Mouse (Mus musculus) E14TG2a.4 (cell line): ENCODE data around the gene Arid3b.

Experiments used
- H3K27me3 ChIP-seq: 2 replicates; pipeline ENCODE4 v1.6.1; 2014; ENCODE audit warnings: low read length, control low read depth; ENCODE audit not compliant: insufficient read depth
- H3K36me3 ChIP-seq: 2 replicates; pipeline ENCODE4 v1.6.1; 2014; ENCODE audit warnings: low read length, control low read depth; ENCODE audit not compliant: insufficient read depth
- H3K4me1 ChIP-seq: replicated peaks from 2 replicates; pipeline ENCODE4 v1.6.1; 2014; ENCODE audit warnings: low read depth, low read length, control low read depth
- H3K4me3 ChIP-seq: replicated peaks from 2 replicates; pipeline ENCODE4 v1.5.1; 2014; ENCODE audit warnings: mild to moderate bottlenecking, low read length
- H3K9me3 ChIP-seq: 2 replicates; pipeline ENCODE4 v1.6.1; 2014; ENCODE audit warnings: low read length, control low read depth
- CTCF ChIP-seq: conservative IDR thresholded peaks from 2 replicates; pipeline ENCODE4 v1.5.1; 2014; ENCODE audit warnings: low read length
- NANOG ChIP-seq: IDR thresholded peaks from 2 replicates; pipeline ENCODE4 v1.6.1; 2014; ENCODE audit warnings: borderline replicate concordance, low read length, mixed read lengths
- POU5F1 ChIP-seq: IDR thresholded peaks from 2 replicates; pipeline ENCODE4 v1.6.1; 2014; ENCODE audit warnings: low read length, borderline replicate concordance

The Arid3b gene

GRCm38 (mm10) chr9:57835841-57836514 lies 615 bp downstream of the Arid3b start:
- no peaks in the 10 kb centered on the region for H3K27me3 ChIP-seq
- TF ChIP-seq NANOG (no peak), CTCF (no peak), POU5F1 (no peak)
- peak overlapping the region; percentile 94 for H3K4me3 ChIP-seq

GRCm38 (mm10) chr9:57834629-57835417 lies 1.8 kb downstream of the Arid3b start:
- H3K27me3 ChIP-seq: no peaks in the 10 kb centered on the region
- no peak for TF ChIP-seq POU5F1
- no peak for TF ChIP-seq NANOG
- no peak for TF ChIP-seq CTCF

More at GRCm38 (mm10) chr9:57835841-57836514, 615 bp downstream of the Arid3b start:
- peaks cover 6% of the 10 kb centered on the region for H3K9me3 ChIP-seq
- H3K4me1 ChIP-seq: peaks cover 57% of the 10 kb centered on the region
- H3K36me3 ChIP-seq: peaks cover 28% of the 10 kb centered on the region

GRCm38 (mm10) chr9:57833762-57834471 lies 2.7 kb downstream of the Arid3b start:
- Histone ChIP-seq H3K9me3 (no peaks in the 10 kb centered on the region), H3K4me3 (peak overlapping the region; percentile 41), H3K27me3 (no peaks in the 10 kb centered on the region), H3K4me1 (peaks cover 75% of the 10 kb centered on the region), H3K36me3 (peaks cover 28% of the 10 kb centered on the region)
- TF ChIP-seq POU5F1: no peak
- TF ChIP-seq CTCF: no peak
- TF ChIP-seq NANOG: no peak

More at GRCm38 (mm10) chr9:57834629-57835417, 1.8 kb downstream of the Arid3b start:
- peaks cover 66% of the 10 kb centered on the region for H3K4me1 ChIP-seq
- no peaks in the 10 kb centered on the region for H3K9me3 ChIP-seq
- peak overlapping the region; percentile 94 for H3K4me3 ChIP-seq
- H3K36me3 ChIP-seq: peaks cover 28% of the 10 kb centered on the region

- TF ChIP-seq CTCF: no peak
- no peak for TF ChIP-seq POU5F1
- TF ChIP-seq NANOG: no peak
- H3K4me1 ChIP-seq: peaks cover 87% of the 10 kb centered on the region
- peak overlapping the region; percentile 69 for H3K4me3 ChIP-seq
- no peaks in the 10 kb centered on the region for H3K9me3 ChIP-seq
- no peaks in the 10 kb centered on the region for H3K27me3 ChIP-seq
- H3K36me3 ChIP-seq: peaks cover 47% of the 10 kb centered on the region
These were observed 5.1 kb downstream of the Arid3b start for GRCm38 (mm10) chr9:57831267-57832082.

GRCm38 (mm10) chr9:57829812-57830557 lies 6.6 kb downstream of the Arid3b start:
- no peaks in the 10 kb centered on the region for H3K27me3 ChIP-seq
- peak; percentile 86 for TF ChIP-seq NANOG
- no peak for TF ChIP-seq POU5F1
- H3K36me3 ChIP-seq: peaks cover 62% of the 10 kb centered on the region
- H3K9me3 ChIP-seq: no peaks in the 10 kb centered on the region
- H3K4me1 ChIP-seq: peaks cover 79% of the 10 kb centered on the region
- H3K4me3 ChIP-seq: peak overlapping the region; percentile 69

DNA sequence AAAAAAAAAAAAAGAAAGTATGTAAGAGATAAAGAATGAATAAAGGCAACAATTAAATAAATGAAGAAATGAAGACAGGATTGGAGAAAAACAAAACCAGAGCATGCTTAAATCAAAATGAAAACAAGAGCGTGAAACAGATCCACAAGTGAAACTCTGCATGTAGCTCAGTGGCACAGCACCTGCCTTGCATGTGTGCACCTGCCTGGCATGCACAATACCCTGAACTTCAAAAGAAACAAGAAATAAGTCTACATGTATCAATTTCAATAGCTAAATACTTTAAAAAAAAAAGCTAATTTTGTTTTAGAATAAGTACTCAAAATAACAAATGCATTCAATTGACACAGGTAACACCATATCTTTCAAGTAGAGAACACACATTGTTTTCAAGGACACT lies 13.2 kb downstream of the Arid3b start:
- Histone ChIP-seq H3K36me3 (peaks cover 49% of the 10 kb centered on the region), H3K4me1 (peaks cover 66% of the 10 kb centered on the region), H3K4me3 (no peak overlapping the region), H3K9me3 (no peaks in the 10 kb centered on the region), H3K27me3 (no peaks in the 10 kb centered on the region)
- no peak for TF ChIP-seq CTCF
- no peak for TF ChIP-seq POU5F1
- no peak for TF ChIP-seq NANOG

DNA sequence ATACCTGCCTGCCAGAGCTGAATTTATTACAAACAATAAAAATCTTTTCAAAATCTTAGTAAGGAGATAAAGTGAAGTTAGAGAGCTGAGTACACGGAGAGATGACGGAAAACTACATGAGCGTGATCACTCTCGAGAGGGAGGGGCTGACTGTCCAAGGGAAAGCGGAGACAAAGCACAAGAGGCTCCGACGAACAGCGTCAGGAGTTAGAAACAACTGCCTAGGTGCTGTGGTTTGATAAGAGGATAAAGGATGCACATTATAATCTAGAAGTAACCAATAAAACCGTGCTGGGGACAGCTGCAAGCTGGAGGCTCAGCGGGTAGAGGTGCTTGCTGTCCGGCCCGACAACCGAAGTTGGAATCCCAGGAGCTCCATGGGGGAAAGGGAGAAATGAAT lies 13.8 kb downstream of the Arid3b start:
- TF ChIP-seq POU5F1 (no peak), CTCF (no peak), NANOG (no peak)
- Histone ChIP-seq H3K27me3 (no peaks in the 10 kb centered on the region), H3K4me3 (no peak overlapping the region), H3K36me3 (peaks cover 50% of the 10 kb centered on the region), H3K4me1 (peaks cover 66% of the 10 kb centered on the region), H3K9me3 (no peaks in the 10 kb centered on the region)
